Mouse (Mus musculus) brain, embryonic 14.5 days (tissue): ENCODE data around the gene Unc13a.

Experiments
- CTCF ChIP-seq: fragments of 200-500 bp; IDR thresholded peaks from 2 replicates; pipeline ENCODE4 v1.5.1; 2012; ENCODE audit warnings: inconsistent platforms, mild to moderate bottlenecking, moderate library complexity, borderline replicate concordance; ENCODE audit not compliant: insufficient read depth, insufficient read length; ENCODE audit errors: extremely low read depth
- POLR2A ChIP-seq: fragments of 200-500 bp; IDR thresholded peaks from 2 replicates; pipeline ENCODE4 v1.6.1; 2012; ENCODE audit warnings: mild to moderate bottlenecking, inconsistent platforms, borderline replicate concordance; ENCODE audit not compliant: poor library complexity, insufficient read depth, insufficient read length, severe bottlenecking; ENCODE audit errors: extremely low read depth

DNA sequence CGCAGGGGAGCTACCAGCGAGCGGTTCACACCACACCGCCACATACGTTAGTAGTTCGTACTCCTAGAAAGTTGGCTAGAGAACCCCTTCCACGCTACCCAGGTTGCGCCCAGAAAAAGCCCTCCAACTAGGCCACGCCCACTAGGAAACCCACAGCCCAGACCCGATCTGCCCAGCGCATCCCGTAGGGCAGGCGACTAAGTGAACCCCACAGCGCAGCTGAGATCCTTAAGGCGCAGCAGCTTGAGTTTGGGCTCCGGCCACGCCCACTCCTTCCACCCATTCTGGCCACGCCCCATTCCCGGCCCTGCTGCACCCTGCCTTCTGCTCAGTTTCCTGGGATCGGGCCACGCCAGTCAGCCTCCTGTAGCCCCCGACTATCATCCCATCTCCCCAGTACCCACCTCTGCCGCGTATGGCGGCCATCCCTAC lies 41.8 kb downstream of the Unc13a start:
- TF ChIP-seq POLR2A: no peak
- no peak for TF ChIP-seq CTCF
